Mouse (Mus musculus) forebrain, embryonic 14.5 days (tissue): ENCODE results near the gene Pde4d. TPM values are rescaled to one million over a fixed set of nuclear protein-coding genes. Genes with fewer than 3 reads are reported as not detected.

Experiments
- ATAC-seq: fragments of 200-750 bp; cut with Nextera tagmentation; 2 replicates; pipeline ENCODE4 v1.8.0; 2017; ENCODE audit warnings: mild to moderate bottlenecking, moderate library complexity
- DNase-seq: peaks from one replicate; pipeline ENCODE4 v3.0.0-alpha.2; 2015; ENCODE audit warnings: low spot score
- H3K27ac ChIP-seq: fragments of 300-500 bp; sonication (generic); 2 replicates; pipeline ENCODE4 v1.5.1; 2014; ENCODE audit warnings: low read depth, mild to moderate bottlenecking, control low read depth, low read length, moderate library complexity
- H3K27me3 ChIP-seq: fragments of 300-500 bp; sonication (generic); replicated peaks from 2 replicates; pipeline ENCODE4 v1.6.1; 2014; ENCODE audit warnings: low read length, control low read depth, mixed read lengths; ENCODE audit not compliant: control insufficient read depth, insufficient read depth
- H3K36me3 ChIP-seq: fragments of 300-500 bp; sonication (generic); 2 replicates; pipeline ENCODE4 v1.6.1; 2014; ENCODE audit warnings: low read length, control low read depth; ENCODE audit not compliant: control insufficient read depth, insufficient read depth
- H3K4me1 ChIP-seq: fragments of 300-500 bp; sonication (generic); 2 replicates; pipeline ENCODE4 v1.6.1; 2014; ENCODE audit warnings: antibody characterized with exemption, low read length, control low read depth; ENCODE audit not compliant: control insufficient read depth, insufficient read depth
- H3K4me2 ChIP-seq: fragments of 300-500 bp; sonication (generic); 2 replicates; pipeline ENCODE4 v1.6.1; 2014; ENCODE audit warnings: mild to moderate bottlenecking, control low read depth, low read length
- H3K4me3 ChIP-seq: fragments of 300-500 bp; sonication (generic); 2 replicates; pipeline ENCODE4 v1.5.1; 2014; ENCODE audit warnings: low read depth, low read length, control low read depth
- H3K9ac ChIP-seq: fragments of 300-500 bp; sonication (generic); 2 replicates; pipeline ENCODE4 v1.6.1; 2014; ENCODE audit warnings: mild to moderate bottlenecking, low read length, control low read depth, moderate library complexity
- H3K9me3 ChIP-seq: fragments of 300-500 bp; sonication (generic); replicated peaks from 2 replicates; pipeline ENCODE4 v1.6.1; 2016; ENCODE audit warnings: low read length, control low read depth, mixed read lengths; ENCODE audit not compliant: control insufficient read depth
- WGBS: fragments of 180-500 bp; shearing (Covaris S2); extraction: QIAGEN DNeasy Blood & Tissue Kit; methylation state at CpG from one replicate; pipeline ENCODE4 v1.1.7; 2014; 5-methylcytosine and 5-hydroxymethylcytosine counted together
- polyA plus RNA-seq: library from polyadenylated mRNA; unstranded; fragments of >200 nt; fragmentation: Nextera tagmentation; extraction: Ambion mirVana; gene quantifications from 2 replicates; pipeline ENCODE4 v1.2.1, GENCODE M21; 2014

Pde4d gene
- polyA plus RNA-seq: 13.7 and 17.2 TPM in 2 replicates

GRCm38 (mm10) chr13:108449116-108450097 lies at the start of gene Pde4d:
Gene Pde4d, plus strand, starts transcription at chr13:108449948.
- Histone ChIP-seq H3K4me1 (no peaks in the 10 kb centered on the region), H3K36me3 (no peaks in the 10 kb centered on the region), H3K27me3 (no peaks in the 10 kb centered on the region), H3K27ac (no peak within 1 kb of the TSS), H3K9me3 (no peaks in the 10 kb centered on the region), H3K4me2 (no peak within 1 kb of the TSS), H3K9ac (no peak within 1 kb of the TSS), H3K4me3 (no peak within 1 kb of the TSS)
- 56% methylated on average over 10 of the region's 10 CpGs for WGBS
- no peak for DNase-seq
- no peak for ATAC-seq

- ATAC-seq (no peak), DNase-seq (no peak)
- Histone ChIP-seq H3K4me3 (no peak overlapping the region), H3K9me3 (no peaks in the 10 kb centered on the region), H3K4me1 (no peaks in the 10 kb centered on the region), H3K27me3 (no peaks in the 10 kb centered on the region), H3K9ac (no peak overlapping the region), H3K4me2 (no peak overlapping the region), H3K27ac (no peak overlapping the region), H3K36me3 (no peaks in the 10 kb centered on the region)
- 95% methylated on average over 5 of the region's 5 CpGs for WGBS
Observed at GRCm38 (mm10) chr13:108403197-108403596, 46.6 kb upstream of the Pde4d start.

DNA sequence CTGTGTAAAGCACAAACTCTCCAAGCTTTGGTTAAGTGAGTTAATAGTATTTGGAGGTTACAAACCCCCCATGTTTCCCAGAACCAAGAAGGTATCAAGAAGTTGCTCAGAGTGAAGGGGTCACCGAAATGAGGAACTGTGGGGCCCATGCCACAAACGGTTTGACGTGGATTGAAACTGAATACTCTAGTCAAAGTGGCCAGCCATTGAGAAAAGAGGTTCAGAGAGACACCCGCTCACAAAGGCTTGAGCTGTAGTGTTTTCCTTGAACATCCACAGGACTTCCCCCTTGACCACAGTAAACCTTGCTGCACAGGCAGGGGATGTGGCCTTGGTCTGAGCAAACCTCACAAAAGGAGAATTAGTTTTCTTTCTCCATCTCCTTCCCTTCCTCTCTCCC lies 45.4 kb upstream of the Pde4d start:
- no peaks in the 10 kb centered on the region for H3K36me3 ChIP-seq
- WGBS: 86% methylated on average over 4 of the region's 4 CpGs

DNA sequence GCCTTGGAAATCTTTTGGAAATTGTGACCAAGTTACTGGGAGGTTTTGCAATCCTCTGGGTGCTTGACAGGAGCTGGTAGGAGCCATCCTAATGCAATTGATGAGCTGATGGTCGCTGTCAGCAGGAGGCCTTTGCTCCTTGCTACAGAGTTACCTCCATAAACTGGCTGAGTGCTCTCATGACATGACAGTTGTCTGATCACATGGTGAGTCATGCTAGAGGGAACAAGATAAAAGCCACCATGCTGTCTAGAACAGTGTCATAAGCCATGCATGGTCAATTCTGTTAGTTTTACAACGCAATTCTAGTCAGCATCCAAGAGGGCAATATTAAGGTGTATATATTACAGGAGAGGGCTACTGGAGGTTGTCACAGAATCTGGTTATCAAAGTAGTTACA lies 34.3 kb upstream of the Pde4d start:
- Histone ChIP-seq H3K9me3 (no peaks in the 10 kb centered on the region), H3K4me1 (no peaks in the 10 kb centered on the region), H3K36me3 (no peaks in the 10 kb centered on the region), H3K27me3 (no peaks in the 10 kb centered on the region), H3K4me2 (no peak overlapping the region), H3K4me3 (no peak overlapping the region), H3K27ac (no peak overlapping the region), H3K9ac (no peak overlapping the region)
- no peak for ATAC-seq
- DNase-seq: no peak
- WGBS: 86% methylated on average over 2 of the region's 2 CpGs

More for the DNA sequence above, 45.4 kb upstream of the Pde4d start:
- Histone ChIP-seq H3K27me3 (no peaks in the 10 kb centered on the region), H3K4me3 (no peak overlapping the region), H3K4me1 (no peaks in the 10 kb centered on the region), H3K27ac (no peak overlapping the region), H3K9me3 (no peaks in the 10 kb centered on the region), H3K9ac (no peak overlapping the region), H3K4me2 (no peak overlapping the region)
- DNase-seq (no peak), ATAC-seq (no peak)

DNA sequence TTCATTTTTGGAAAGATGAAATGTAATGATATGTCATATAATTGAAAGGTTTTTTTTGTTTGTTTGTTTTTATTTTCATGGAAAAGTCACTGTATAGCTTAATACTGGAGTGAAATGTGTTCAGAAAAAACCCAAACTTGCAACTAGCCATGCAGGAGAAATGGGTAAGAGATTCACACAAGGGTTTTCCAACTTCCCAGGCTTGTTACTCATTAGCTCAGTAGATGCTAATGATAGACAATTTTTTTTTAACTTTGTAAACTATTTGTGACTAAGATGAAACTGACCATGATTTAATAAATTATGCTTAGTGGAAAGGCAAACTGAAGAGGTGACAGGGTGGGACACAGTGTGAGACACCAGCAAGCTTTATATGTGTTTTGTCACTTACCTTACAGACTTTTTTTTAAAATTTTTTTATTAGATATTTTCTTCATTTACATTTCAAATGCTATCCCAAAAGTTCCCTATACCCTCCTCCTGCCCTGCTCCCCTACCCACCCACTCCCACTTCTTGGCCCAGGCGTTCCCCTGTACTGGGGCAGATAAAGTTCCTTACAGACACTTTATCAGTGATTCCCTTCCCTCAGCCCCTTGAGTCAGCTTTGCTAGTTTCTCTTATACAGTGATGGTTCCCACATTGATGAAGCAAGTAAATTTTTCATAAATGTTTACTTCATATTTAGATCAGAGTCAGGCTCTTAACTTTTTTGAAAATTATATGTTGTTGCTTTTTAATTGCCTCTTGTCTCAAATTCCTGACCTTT lies 30.8 kb upstream of the Pde4d start:
- 94% methylated on average over 1 of the region's 1 CpGs for WGBS
- Histone ChIP-seq H3K4me2 (no peak overlapping the region), H3K36me3 (no peaks in the 10 kb centered on the region), H3K9me3 (no peaks in the 10 kb centered on the region), H3K9ac (no peak overlapping the region), H3K27ac (no peak overlapping the region), H3K4me3 (no peak overlapping the region), H3K27me3 (no peaks in the 10 kb centered on the region), H3K4me1 (no peaks in the 10 kb centered on the region)
- DNase-seq (no peak), ATAC-seq (no peak)

GRCm38 (mm10) chr13:108426322-108426721 lies 23.4 kb upstream of the Pde4d start:
- Histone ChIP-seq H3K4me2 (no peak overlapping the region), H3K9ac (no peak overlapping the region), H3K4me1 (no peaks in the 10 kb centered on the region), H3K27me3 (no peaks in the 10 kb centered on the region), H3K9me3 (no peaks in the 10 kb centered on the region), H3K27ac (no peak overlapping the region), H3K4me3 (no peak overlapping the region), H3K36me3 (no peaks in the 10 kb centered on the region)
- no peak for ATAC-seq
- WGBS: 41% methylated on average over 5 of the region's 5 CpGs
- no peak for DNase-seq

DNA sequence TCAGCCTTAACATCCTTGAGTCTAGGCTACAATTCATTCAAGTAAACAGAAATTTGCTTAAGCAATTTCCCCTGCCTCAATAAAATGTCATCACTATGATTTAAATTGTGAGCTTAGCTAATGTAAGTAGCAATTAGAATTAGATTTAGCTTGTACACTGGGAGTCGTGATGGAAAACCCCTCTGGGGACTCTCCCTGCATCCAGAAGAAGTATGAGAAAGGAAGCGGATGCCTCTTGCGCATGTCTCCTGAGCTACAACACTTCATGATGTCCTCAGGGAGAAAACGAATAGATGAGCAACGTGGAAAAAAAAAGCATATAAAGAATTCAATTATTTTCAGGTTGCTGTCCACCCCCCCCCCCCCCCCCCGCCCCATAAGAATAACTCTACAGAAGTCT lies 20.9 kb upstream of the Pde4d start:
- DNase-seq (no peak), ATAC-seq (no peak)
- H3K9me3 ChIP-seq: no peaks in the 10 kb centered on the region
- H3K4me2 ChIP-seq: no peak overlapping the region
- H3K27ac ChIP-seq: no peak overlapping the region
- WGBS: 79% methylated on average over 6 of the region's 6 CpGs
- no peak overlapping the region for H3K9ac ChIP-seq
- no peak overlapping the region for H3K4me3 ChIP-seq
- no peaks in the 10 kb centered on the region for H3K27me3 ChIP-seq
- no peaks in the 10 kb centered on the region for H3K4me1 ChIP-seq
- H3K36me3 ChIP-seq: no peaks in the 10 kb centered on the region

GRCm38 (mm10) chr13:108429623-108430022 lies 20.1 kb upstream of the Pde4d start:
- DNase-seq: no peak
- Histone ChIP-seq H3K4me1 (no peaks in the 10 kb centered on the region), H3K4me2 (no peak overlapping the region), H3K9ac (no peak overlapping the region), H3K36me3 (no peaks in the 10 kb centered on the region), H3K27me3 (no peaks in the 10 kb centered on the region), H3K9me3 (no peaks in the 10 kb centered on the region), H3K27ac (no peak overlapping the region), H3K4me3 (no peak overlapping the region)
- 65% methylated on average over 2 of the region's 2 CpGs for WGBS
- ATAC-seq: no peak

GRCm38 (mm10) chr13:108431776-108432175 lies 18.0 kb upstream of the Pde4d start:
- ATAC-seq (no peak), DNase-seq (no peak)
- 95% methylated on average over 3 of the region's 3 CpGs for WGBS
- Histone ChIP-seq H3K27ac (no peak overlapping the region), H3K4me3 (no peak overlapping the region), H3K4me2 (no peak overlapping the region), H3K27me3 (no peaks in the 10 kb centered on the region), H3K9me3 (no peaks in the 10 kb centered on the region), H3K9ac (no peak overlapping the region), H3K4me1 (no peaks in the 10 kb centered on the region), H3K36me3 (no peaks in the 10 kb centered on the region)
